Mouse (Mus musculus) heart, adult 2 months (tissue): Measurements from ENCODE around the gene Pak4. TPM values are rescaled to one million over a fixed set of nuclear protein-coding genes. Genes with fewer than 3 reads are reported as not detected.

ENCODE experiments used
- DNase-seq, 2 experiments: peaks; one replicate each; pipeline ENCODE4 v3.0.0; 2021
- H3K27ac ChIP-seq: fragments of 200-600 bp; 2 replicates; pipeline ENCODE4 v1.8.1; 2022
- H3K27me3 ChIP-seq: fragments of 200-500 bp; 2 replicates; pipeline ENCODE4 v1.6.1; 2012; ENCODE audit warnings: mild to moderate bottlenecking, low read length, inconsistent platforms, mixed read lengths; ENCODE audit not compliant: control insufficient read depth, insufficient read depth
- H3K36me3 ChIP-seq: fragments of 200-500 bp; 2 replicates; pipeline ENCODE4 v1.6.1; 2012; ENCODE audit warnings: low read length, inconsistent platforms; ENCODE audit not compliant: control insufficient read depth, insufficient read depth
- H3K4me1 ChIP-seq: fragments of 200-500 bp; 2 replicates; pipeline ENCODE4 v1.6.1; 2011; ENCODE audit warnings: low read length; ENCODE audit not compliant: control insufficient read depth, insufficient read depth
- H3K4me3 ChIP-seq: fragments of 200-600 bp; 2 replicates; pipeline ENCODE4 v1.8.1; 2022
- H3K79me2 ChIP-seq: fragments of 200-500 bp; replicated peaks from 2 replicates; pipeline ENCODE4 v1.6.1; 2012; ENCODE audit warnings: mild to moderate bottlenecking, inconsistent platforms, low read length, moderate library complexity, mixed read lengths; ENCODE audit not compliant: control insufficient read depth, insufficient read depth
- H3K9ac ChIP-seq: fragments of 200-500 bp; 2 replicates; pipeline ENCODE4 v1.6.1; 2012; ENCODE audit warnings: low read depth, mild to moderate bottlenecking, control low read depth, inconsistent platforms, low read length, mixed read lengths
- CTCF ChIP-seq: fragments of 200-600 bp; IDR thresholded peaks from 2 replicates; pipeline ENCODE4 v1.8.1; 2022; ENCODE audit warnings: antibody characterized with exemption, mild to moderate bottlenecking, moderate library complexity
- EP300 ChIP-seq: fragments of 200-500 bp; IDR thresholded peaks from 2 replicates; pipeline ENCODE4 v1.6.1; 2011; ENCODE audit warnings: low read depth, low read length, control low read depth; ENCODE audit not compliant: insufficient read depth
- POLR2A ChIP-seq: fragments of 200-500 bp; IDR thresholded peaks from 2 replicates; pipeline ENCODE4 v1.6.1; 2011; ENCODE audit warnings: mild to moderate bottlenecking, low read depth, low read length, control low read depth; ENCODE audit not compliant: insufficient read depth
- WGBS: fragments of 180-500 bp; shearing (Covaris S2); methylation state at CpG from one replicate; pipeline ENCODE4 v1.1.7; 2018; 5-methylcytosine and 5-hydroxymethylcytosine counted together
- intact Hi-C: fragments of 180-260 bp; cut with DNase I; formaldehyde crosslinking; loops from one replicate; pipeline ENCODE4 v1.15.1; 2025
- polyA plus RNA-seq: library from polyadenylated mRNA; depleted of rRNA; stranded (reverse); fragments of >200 nt; gene quantifications from 2 replicates; pipeline ENCODE4 v1.2.3, GENCODE M21; 2012
- total RNA-seq, 2 experiments: library from RNA; stranded (reverse); gene quantifications; 2 replicates each; pipeline ENCODE4 v1.2.3; 2021

The Pak4 gene
- total and polyA plus RNA-seq, 3 experiments, result 7.6 to 9.4 (median 8.8) TPM

GRCm38 (mm10) chr7:28584468-28584867, 13.5 kb downstream of the Pak4 start:
- H3K4me3 ChIP-seq, result no peak overlapping the region
- peaks cover 11% of the 10 kb centered on the region for H3K4me1 ChIP-seq
- DNase-seq, result no peak
- intact Hi-C loops, result no loop called here
- no peak for TF ChIP-seq EP300
- no peak for TF ChIP-seq POLR2A
- no peak for TF ChIP-seq CTCF
- WGBS, result 72% methylated on average over 4 of the region's 4 CpGs
- no peaks in the 10 kb centered on the region for H3K36me3 ChIP-seq
- H3K79me2 ChIP-seq, result no peaks in the 10 kb centered on the region
- H3K27me3 ChIP-seq, result no peaks in the 10 kb centered on the region
- no peak overlapping the region for H3K9ac ChIP-seq
- H3K27ac ChIP-seq, result no peak overlapping the region

DNA sequence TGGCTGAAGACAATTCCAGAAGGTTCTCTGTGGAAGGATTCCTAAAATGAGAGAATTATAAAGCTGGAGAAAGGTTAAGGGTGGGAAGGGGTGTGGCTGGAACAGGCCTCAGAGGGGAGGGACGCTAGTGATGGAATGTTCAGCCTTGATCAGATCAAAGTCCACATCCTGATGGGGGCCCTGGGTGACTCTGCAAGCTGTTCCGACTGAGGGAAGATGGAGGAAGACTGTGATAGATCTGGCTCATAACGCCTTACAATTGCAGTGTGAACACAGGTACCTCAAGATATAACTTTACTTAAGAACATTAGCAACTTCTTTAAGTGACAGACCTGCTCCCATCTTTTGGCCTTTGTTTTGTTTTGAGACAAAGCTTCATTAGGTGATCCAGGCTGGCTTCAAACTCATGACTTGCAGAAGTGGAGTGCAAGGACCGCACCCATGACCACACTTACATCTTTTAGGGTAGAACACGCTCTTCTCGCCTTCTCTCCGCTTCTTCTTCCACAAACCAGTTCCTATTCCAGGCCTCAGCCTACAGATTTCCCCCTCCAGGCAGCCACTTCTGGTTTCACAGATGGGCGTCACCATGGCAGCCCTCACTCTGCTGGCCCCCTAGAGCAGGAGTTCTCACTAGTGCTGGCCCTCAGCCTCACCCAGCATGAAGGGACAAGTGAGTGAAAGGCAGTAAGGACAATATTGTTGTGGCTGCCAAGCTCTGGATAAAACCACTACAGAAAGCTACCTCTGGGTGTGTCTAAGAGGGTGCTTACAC, 14.2 kb downstream of the Pak4 start:
- H3K27ac ChIP-seq, result no peak overlapping the region
- DNase-seq, result no peak
- no peaks in the 10 kb centered on the region for H3K27me3 ChIP-seq
- no peak overlapping the region for H3K9ac ChIP-seq
- WGBS, result 84% methylated on average over 8 of the region's 8 CpGs
- TF ChIP-seq POLR2A (no peak), CTCF (no peak), EP300 (no peak)
- H3K79me2 ChIP-seq, result no peaks in the 10 kb centered on the region
- intact Hi-C loops, result no loop called here
- H3K4me3 ChIP-seq, result no peak overlapping the region
- H3K4me1 ChIP-seq, result peaks cover 11% of the 10 kb centered on the region
- H3K36me3 ChIP-seq, result no peaks in the 10 kb centered on the region

DNA sequence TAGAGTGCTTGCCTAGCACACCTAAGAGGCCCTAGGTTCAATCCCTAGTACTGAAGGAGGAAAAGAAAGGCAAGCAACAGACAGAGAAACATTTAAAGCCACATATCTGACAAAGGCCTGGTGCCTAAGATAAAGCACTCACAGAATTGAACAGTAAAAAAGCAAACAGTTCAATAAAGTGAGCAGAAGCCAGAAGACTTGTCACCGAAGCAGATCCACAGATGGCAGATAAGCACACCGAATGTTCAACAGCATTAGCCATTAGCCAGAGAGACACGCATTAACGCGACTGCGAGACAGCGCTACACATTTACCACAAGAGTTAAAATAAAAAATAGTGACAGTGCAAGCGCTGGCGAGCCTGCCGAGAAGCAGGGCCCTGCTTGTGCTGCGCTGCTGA, 15.1 kb downstream of the Pak4 start:
- Histone ChIP-seq H3K27ac (no peak overlapping the region), H3K36me3 (no peaks in the 10 kb centered on the region), H3K4me1 (peaks cover 13% of the 10 kb centered on the region), H3K27me3 (no peaks in the 10 kb centered on the region), H3K9ac (no peak overlapping the region), H3K79me2 (no peaks in the 10 kb centered on the region), H3K4me3 (no peak overlapping the region)
- WGBS, result 92% methylated on average over 11 of the region's 11 CpGs
- intact Hi-C loops, result no loop called here
- DNase-seq, result no peak
- TF ChIP-seq EP300, result no peak

- peaks cover 7% of the 10 kb centered on the region for H3K4me1 ChIP-seq
- H3K36me3 ChIP-seq, result no peaks in the 10 kb centered on the region
- H3K79me2 ChIP-seq, result no peaks in the 10 kb centered on the region
- H3K27ac ChIP-seq, result no peak overlapping the region
- no peak for DNase-seq
- no peak for TF ChIP-seq POLR2A
- TF ChIP-seq EP300, result no peak
- TF ChIP-seq CTCF, result no peak
- intact Hi-C loops, result no loop called here
- 84% methylated on average over 4 of the region's 4 CpGs for WGBS
- no peaks in the 10 kb centered on the region for H3K27me3 ChIP-seq
- H3K9ac ChIP-seq, result no peak overlapping the region
- no peak overlapping the region for H3K4me3 ChIP-seq
These were observed 16.3 kb downstream of the Pak4 start for GRCm38 (mm10) chr7:28581721-28582120.

GRCm38 (mm10) chr7:28579826-28580225, 18.2 kb downstream of the Pak4 start:
- TF ChIP-seq POLR2A, result no peak
- TF ChIP-seq CTCF, result no peak
- no peak for TF ChIP-seq EP300
- DNase-seq, result no peak
- no peak overlapping the region for H3K4me3 ChIP-seq
- H3K4me1 ChIP-seq, result peaks cover 4% of the 10 kb centered on the region; the same call in 1 of the 2 replicates
- no peak overlapping the region for H3K9ac ChIP-seq
- 75% methylated on average over 5 of the region's 5 CpGs for WGBS
- intact Hi-C loops, result no loop called here
- no peaks in the 10 kb centered on the region for H3K36me3 ChIP-seq
- no peak overlapping the region for H3K27ac ChIP-seq
- H3K27me3 ChIP-seq, result no peaks in the 10 kb centered on the region
- H3K79me2 ChIP-seq, result no peaks in the 10 kb centered on the region

GRCm38 (mm10) chr7:28578543-28579053, 19.4 kb downstream of the Pak4 start:
- no peak overlapping the region for H3K9ac ChIP-seq
- peaks cover 4% of the 10 kb centered on the region; the same call in 1 of the 2 replicates for H3K4me1 ChIP-seq
- 80% methylated on average over 5 of the region's 5 CpGs for WGBS
- H3K4me3 ChIP-seq, result no peak overlapping the region
- no peaks in the 10 kb centered on the region for H3K36me3 ChIP-seq
- H3K79me2 ChIP-seq, result no peaks in the 10 kb centered on the region
- H3K27me3 ChIP-seq, result no peaks in the 10 kb centered on the region
- no peak for TF ChIP-seq EP300
- TF ChIP-seq CTCF, result no peak
- TF ChIP-seq POLR2A, result no peak
- H3K27ac ChIP-seq, result peak overlapping the region; percentile 17; the same call in 1 of the 2 replicates
- no peak for DNase-seq
- intact Hi-C loops, result no loop called here
